Mouse (Mus musculus): ENCODE results near the gene Cux2. TPM values are rescaled to one million over a fixed set of nuclear protein-coding genes. Genes with fewer than 3 reads are reported as not detected.
A peak's percentile ranks its signal among the peaks of the same experiment; 100 is the strongest.

Gene Cux2
- total RNA-seq, 2 experiments from 2014 or later, result 23.5 to 25.1 TPM

DNA sequence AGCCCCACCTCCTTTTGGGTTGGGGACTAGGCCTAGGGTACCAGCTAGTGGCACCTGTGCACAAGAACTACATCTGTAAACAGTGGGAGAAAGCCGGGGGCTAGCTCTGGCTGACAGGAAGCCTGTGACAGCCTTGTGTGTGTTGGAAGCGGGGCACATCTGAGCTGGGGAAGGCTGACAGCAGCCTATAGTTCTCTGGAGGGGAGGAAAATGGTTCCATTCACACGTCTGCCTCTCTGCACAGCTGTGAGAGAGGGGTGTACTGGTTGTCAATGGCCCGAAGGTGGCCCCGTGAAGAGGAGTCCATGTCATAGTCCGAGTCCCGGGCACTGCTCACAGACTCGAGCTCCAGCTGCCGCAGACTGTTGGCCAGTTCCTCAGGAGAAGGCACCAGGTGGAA is 232.4 kb downstream of the Cux2 start:
- peak; percentile 8 for DNase-seq

DNA sequence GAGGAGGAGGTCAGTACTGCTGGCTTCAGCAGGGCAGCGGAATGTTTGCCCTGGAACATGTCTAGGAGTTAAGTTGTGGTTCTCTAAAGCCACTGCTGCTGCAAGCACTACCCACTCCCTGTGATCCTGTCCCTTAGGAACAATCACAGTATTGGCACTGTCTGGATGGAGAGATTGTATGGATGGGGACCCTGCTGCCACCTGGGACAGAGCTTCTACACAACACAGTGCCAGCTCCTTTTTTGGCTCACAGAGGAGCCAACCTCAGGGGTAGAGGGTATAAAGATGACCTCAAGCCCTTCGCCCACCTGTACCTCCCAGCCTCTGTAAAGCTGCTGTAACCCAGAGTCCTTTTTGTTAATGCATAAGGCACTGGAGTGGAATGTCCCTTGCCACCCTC is 233.3 kb downstream of the Cux2 start:
- no peak for DNase-seq

DNA sequence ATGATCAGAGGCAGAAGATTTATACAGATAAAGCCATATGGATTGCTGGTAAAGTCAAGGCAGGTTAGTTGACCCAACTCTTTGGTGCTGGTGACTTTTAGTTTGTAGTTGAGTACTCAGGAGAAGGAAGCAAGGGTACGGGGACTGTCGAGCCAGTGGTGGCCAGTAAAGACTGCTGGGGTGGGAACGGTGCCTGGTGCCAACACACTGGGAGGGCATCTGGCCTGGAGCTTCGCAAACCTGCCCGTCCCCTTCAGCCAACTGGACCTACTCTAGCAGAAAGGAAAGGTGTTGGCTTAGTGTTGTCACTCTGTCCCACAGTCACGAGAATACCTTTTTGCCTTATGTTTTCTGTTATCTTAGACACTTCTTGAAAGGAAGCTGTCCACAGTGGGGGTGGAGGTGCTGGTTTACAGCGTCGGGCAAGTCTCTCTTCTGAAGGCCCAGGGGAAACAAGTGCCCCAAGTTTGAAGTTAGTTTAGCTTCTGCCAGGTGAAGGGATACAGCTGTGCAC is 234.0 kb downstream of the Cux2 start:
- no peak for DNase-seq

DNA sequence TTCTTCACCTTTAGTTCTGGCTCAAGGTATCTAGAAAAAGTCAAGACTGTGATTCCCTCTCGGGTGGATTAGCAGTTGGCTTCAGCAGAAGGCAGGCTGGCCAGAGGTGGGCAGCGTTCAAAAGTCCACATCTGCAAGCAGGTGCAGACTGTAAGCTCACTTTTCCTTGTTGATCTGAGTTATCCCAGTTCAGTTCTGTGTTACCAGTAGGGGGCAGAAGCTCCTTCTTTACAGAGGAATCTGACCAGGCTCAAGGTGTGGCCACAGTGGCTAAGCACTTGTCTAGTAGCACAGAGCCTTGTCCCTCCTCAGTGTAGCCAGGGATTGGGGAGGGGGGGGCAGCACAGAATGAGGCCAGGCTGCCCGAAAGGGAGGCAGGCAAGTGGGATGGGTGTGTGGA is 234.8 kb downstream of the Cux2 start:
- DNase-seq, result peak; percentile 74

DNA sequence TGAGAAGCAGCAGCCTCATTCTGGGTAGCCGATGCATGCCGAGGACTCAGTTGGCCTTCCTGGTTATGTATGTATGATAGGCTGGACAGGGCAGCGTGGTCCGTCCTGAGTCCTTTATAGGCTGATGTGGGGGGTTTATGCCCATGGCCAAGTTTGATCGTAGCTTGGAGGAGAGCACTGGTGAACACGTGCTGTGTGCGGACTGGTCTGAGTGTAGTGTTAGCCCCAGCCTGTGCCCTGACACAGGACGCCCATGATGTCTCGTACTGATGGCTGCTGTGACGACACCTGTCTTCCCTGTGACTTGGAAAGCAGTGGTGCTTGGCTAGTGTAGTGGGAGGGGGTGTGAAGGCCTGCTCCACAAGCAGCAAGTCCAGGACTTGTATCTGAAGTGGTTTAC is 236.2 kb downstream of the Cux2 start:
- no peak for DNase-seq

DNA sequence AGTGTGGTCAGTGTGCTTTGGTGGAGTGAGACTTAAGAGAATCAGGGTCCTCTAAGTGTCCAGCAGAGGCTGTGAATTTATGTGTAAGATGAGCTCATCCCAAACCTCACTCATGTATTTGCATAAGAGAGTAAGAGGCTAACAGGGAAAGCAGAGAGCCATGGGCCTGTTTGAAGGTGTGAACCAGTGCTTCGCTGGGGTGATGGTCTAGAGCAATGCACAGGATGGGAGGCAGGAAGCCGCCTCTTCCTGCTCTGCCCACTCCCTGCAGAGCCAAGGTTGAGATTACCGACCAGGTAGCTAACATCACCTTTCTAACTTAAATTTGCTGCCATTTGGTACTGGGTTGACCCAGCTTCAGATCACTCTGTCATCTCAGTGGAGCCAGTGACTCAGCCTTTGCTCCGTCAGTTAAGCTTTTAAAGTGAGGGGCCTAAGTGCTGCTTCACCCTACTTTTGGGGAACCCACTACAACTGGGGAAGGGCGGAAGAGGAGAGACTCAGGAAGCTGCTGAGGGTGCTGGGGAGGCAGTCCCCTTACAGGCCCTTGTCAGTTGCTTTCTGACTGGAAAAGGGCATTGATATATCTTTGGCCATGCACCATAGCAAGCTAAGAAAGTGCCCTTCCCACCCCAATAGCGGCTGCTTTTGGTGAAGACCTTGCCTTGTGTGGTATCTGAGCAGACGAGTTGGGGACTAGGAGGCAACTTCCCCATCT is 237.2 kb downstream of the Cux2 start:
- no peak for DNase-seq

DNA sequence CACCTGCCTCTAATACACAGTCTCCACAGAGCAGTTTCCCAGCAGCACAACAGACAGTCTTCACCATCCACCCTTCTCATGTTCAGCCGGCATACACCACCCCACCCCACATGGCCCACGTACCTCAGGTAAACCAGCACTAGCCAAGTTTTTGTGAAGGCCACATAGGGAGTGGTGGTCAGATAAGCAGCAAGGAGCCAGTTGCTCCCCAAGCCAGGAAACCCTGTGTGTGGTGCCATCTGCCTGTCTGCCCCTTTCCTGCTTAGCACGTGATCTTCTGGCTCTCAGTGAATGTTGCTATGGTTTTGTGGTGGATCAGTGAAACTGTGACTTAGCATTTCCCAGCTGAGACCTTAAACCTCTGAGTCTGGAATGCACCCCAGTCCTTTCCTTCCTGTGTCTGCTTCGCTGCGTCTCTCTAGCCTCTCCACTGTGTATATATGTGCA is 238.4 kb downstream of the Cux2 start:
- DNase-seq, result no peak

DNA sequence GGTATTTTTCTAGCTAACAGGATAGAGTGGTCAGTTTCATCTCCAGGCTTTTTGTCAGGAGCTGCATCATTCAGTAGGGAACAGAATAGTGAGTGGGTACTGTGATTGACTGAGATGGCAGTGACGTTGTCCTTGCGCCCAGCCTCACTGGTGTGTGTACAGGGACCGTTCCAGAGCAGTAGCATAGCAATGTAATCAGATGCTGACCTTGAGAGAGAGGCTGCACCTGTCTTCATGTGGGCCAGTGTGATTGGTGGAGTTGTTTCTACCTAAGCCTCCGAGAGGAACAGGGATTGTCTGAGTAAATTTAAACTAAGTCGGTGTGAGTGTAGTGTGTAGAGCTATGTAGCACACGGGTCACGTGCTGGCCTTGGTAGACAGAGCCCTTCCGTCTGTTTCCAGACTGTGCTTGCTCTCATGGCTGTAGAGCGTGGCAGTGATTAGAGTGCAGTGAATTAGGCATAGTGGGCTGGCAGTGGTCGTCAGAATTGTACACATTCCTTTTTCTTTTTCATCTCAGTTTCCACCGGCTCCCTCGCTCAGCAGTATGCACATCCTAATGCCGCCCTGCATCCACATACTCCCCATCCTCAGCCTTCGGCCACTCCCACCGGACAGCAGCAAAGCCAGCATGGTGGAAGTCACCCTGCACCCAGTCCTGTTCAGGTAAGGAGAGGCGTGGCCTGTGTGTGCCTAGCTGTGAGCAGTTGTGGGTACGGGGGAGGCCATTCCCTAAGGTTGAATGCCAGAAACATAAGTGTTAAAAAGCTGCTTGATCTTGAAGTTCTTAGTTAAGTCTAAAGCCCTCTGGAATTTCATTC is 239.4 kb downstream of the Cux2 start:
- DNase-seq, result no peak

DNA sequence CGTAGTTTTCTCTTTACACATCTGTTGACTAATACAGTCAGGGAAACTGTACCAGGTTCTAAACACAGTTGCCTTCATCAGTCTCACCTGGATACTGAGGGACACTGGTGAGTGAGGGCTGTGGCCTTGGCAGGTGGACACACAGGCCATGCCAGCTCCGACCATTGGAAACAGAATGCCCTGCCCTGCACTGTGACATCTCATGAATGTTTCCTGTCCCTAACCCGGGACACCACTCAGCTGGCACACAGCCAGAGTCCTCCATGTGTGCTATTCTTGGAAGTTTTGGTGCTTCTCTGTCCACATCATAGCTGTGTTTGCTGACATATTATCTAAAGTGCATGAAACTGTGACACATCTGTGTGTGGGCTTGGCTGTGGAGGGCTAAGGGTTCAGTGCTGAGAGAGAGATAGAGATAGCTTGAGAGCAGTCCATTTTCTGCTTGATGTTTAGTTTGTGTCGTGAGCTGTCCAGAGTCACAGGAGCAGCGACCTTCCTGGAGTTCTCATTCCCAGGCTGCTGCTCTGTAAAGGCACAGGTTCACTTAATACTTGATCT is 240.2 kb downstream of the Cux2 start:
- DNase-seq, result peak; percentile 63

DNA sequence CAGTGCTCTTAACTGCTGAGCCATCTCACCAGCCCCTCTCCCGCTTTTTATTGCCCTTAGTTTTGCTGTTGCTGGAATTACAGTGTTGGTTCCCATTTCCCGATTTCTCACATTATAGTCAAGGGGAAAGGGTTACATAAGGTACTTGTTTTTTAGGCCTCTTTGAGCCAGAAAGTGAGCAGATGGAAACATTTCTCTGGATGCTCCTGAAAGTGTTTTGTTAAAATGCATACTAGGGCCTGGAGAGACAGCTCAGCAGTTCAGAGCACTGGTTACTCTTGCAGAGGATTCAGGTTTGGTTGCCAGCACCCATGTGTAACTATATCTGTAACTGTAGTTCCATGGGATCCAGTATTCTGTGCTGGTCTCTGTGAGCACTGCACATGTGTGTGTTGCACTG is 241.7 kb downstream of the Cux2 start:
- no peak for DNase-seq

DNA sequence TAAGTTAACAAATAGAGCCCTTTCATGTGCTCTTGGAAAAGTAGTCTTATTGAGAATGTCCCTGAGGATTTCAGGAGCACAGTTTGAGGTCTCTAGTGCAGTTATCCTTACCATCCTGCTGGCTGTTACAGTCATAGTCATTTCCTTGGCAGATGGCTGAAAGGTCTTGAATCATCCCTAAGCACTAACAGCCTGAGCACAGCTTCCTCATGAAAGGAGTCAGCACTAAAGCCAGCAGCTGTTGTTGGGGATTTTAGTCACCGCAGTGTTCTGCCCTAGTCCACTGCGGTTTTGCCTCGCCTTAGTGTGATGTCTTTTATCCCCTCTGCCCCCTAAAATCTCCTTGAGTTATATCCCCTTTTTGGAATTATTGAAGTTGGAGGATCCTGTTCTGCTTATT is 242.7 kb downstream of the Cux2 start:
- DNase-seq, result no peak

Small RNA genes lying within 50 kb of the gene (microRNA-seq; reads per million reads assigned to microRNA genes)
- 3.2 reads per million for gene Mir7031

Other genes starting within 250 kb of the Cux2 start
- gene Sh2b3, start 212.5 kb downstream of the Cux2 start, total RNA-seq (2021), result 10 to 100 TPM; 37.0 to 41.7 TPM
- 10 to 100 TPM; 10.1 to 10.6 TPM for gene Pheta1, start 201.1 kb downstream of the Cux2 start, total RNA-seq (2021)
- gene Myl2, start 50.8 kb upstream of the Cux2 start, total RNA-seq (2021), result 100 to 1,000 TPM in 1 of 2 experiments, 10 to 100 TPM in 1; 25.5 to 182 TPM
- gene Ccdc63, start 90.7 kb upstream of the Cux2 start, total RNA-seq (2021), result not detected
- 100 to 1,000 TPM; 149 to 173 TPM for gene Ppp1cc, start 108.2 kb upstream of the Cux2 start, total RNA-seq (2021)
- 1 to 10 TPM; 5.8 to 6.6 TPM for gene Hvcn1, start 156.7 kb upstream of the Cux2 start, total RNA-seq (2021)
- gene Tctn1, start 214.4 kb upstream of the Cux2 start, total RNA-seq (2021), result 10 to 100 TPM; 11.1 to 13.5 TPM
- 10 to 100 TPM; 36.7 to 49.2 TPM for gene Pptc7, start 234.3 kb upstream of the Cux2 start, total RNA-seq (2021)